Mouse (Mus musculus) limb, embryonic 14.5 days (tissue): ENCODE measurements around the gene Bmp4. TPM values are rescaled to one million over a fixed set of nuclear protein-coding genes. Genes with fewer than 3 reads are reported as not detected.

Experiments used
- ATAC-seq: fragments of 200-750 bp; cut with Nextera tagmentation; 2 replicates; pipeline ENCODE4 v1.8.0; 2017; ENCODE audit warnings: low read depth, moderate number of reproducible peaks, moderate TSS enrichment; ENCODE audit not compliant: low FRiP score
- DNase-seq: peaks from one replicate; pipeline ENCODE4 v3.0.0-alpha.2; 2015; ENCODE audit warnings: low spot score
- H3K27ac ChIP-seq: fragments of 300-500 bp; sonication (generic); replicated peaks from 2 replicates; pipeline ENCODE4 v1.5.1; 2014; ENCODE audit warnings: low read depth, mild to moderate bottlenecking, low read length, moderate library complexity, mixed read lengths
- H3K27me3 ChIP-seq: fragments of 300-500 bp; sonication (generic); 2 replicates; pipeline ENCODE4 v1.6.1; 2014; ENCODE audit warnings: low read length, mixed read lengths; ENCODE audit not compliant: control insufficient read depth, insufficient read depth
- H3K36me3 ChIP-seq: fragments of 300-500 bp; sonication (generic); 2 replicates; pipeline ENCODE4 v1.6.1; 2014; ENCODE audit warnings: mild to moderate bottlenecking, low read length, moderate library complexity, mixed read lengths; ENCODE audit not compliant: control insufficient read depth, insufficient read depth
- H3K4me1 ChIP-seq: fragments of 300-500 bp; sonication (generic); 2 replicates; pipeline ENCODE4 v1.6.1; 2014; ENCODE audit warnings: antibody characterized with exemption, low read length, mixed read lengths; ENCODE audit not compliant: control insufficient read depth, insufficient read depth
- H3K4me2 ChIP-seq: fragments of 300-500 bp; sonication (generic); replicated peaks from 2 replicates; pipeline ENCODE4 v1.6.1; 2014; ENCODE audit warnings: low read depth, mild to moderate bottlenecking, low read length, moderate library complexity; ENCODE audit not compliant: severe bottlenecking
- H3K4me3 ChIP-seq: fragments of 300-500 bp; sonication (generic); replicated peaks from 2 replicates; pipeline ENCODE4 v1.5.1; 2014; ENCODE audit warnings: low read length
- H3K9ac ChIP-seq: fragments of 300-500 bp; sonication (generic); 2 replicates; pipeline ENCODE4 v1.6.1; 2014; ENCODE audit warnings: mild to moderate bottlenecking, low read depth, low read length, moderate library complexity; ENCODE audit not compliant: severe bottlenecking
- H3K9me3 ChIP-seq: fragments of 300-500 bp; sonication (generic); 2 replicates; pipeline ENCODE4 v1.6.1; 2016; ENCODE audit warnings: low read length; ENCODE audit not compliant: control insufficient read depth
- POLR2A ChIP-seq: fragments of 200-500 bp; IDR thresholded peaks from 2 replicates; pipeline ENCODE4 v1.8.0; 2012; ENCODE audit warnings: inconsistent platforms, mild to moderate bottlenecking, moderate library complexity, borderline replicate concordance; ENCODE audit not compliant: insufficient read depth, insufficient read length; ENCODE audit errors: extremely low read depth
- WGBS: fragments of 180-500 bp; shearing (Covaris S2); extraction: QIAGEN DNeasy Blood & Tissue Kit; methylation state at CpG from one replicate; pipeline ENCODE4 v1.1.7; 2014; 5-methylcytosine and 5-hydroxymethylcytosine counted together
- polyA plus RNA-seq, 2 experiments: library from polyadenylated mRNA; depleted of rRNA in 1 of 2; stranded (reverse) in 1 of 2; unstranded in 1 of 2; fragments of >200 nt; fragmentation: Nextera tagmentation in 1 of 2; extraction: Ambion mirVana in 1 of 2; gene quantifications; 2 replicates each; pipeline versions ENCODE4 v1.2.1 to v1.2.3; 2012 to 2014

Bmp4 gene
- polyA plus RNA-seq, 2 experiments, result 23.3 to 70.0 TPM

DNA sequence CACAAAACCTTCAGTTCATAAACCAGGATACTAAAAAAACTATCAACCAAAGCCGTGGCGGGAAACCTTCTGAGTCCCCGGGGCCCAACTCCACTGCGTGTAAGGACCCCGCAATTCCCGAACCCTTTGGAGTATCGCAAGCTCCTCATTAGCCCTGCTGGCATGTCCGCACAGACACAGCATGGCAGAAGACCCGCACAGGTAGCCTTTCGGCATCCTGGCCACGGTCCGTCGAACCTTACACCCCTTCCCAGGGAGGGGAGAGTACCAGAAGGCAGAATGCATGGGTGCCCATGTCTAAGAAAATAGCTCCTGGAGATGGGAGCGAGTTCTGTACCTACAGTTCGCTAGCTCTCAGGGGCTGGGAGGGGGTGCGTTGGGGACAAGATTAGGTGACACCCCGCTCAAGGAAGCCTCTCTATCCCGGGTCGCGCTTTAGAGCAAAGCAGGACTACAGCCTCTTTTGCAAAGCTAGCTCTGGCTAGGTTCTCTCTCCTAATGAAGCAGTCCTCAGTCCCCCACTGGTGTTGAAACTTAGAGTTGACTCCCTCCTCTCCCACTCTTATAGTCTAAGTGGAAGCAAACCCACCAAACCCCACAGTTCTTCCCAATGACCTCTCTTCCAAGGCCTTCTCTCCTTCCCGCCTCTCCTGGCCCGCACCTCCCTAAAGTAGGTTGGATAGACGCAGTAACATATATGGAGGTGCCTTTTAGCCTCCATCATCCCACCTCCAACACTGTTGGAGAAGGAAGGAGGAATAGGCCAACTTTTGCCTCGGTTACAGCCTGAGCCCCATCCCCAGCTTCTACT, 826 bp downstream of the Bmp4 start:
- ATAC-seq (no peak), DNase-seq (no peak)
- Histone ChIP-seq H3K4me2 (peak overlapping the region; percentile 75), H3K4me1 (peaks cover 13% of the 10 kb centered on the region; the same call in 1 of the 2 replicates), H3K9ac (peak overlapping the region; percentile 48), H3K4me3 (peak overlapping the region; percentile 60), H3K27me3 (peaks cover 14% of the 10 kb centered on the region; the same call in 1 of the 2 replicates), H3K36me3 (no peaks in the 10 kb centered on the region), H3K9me3 (no peaks in the 10 kb centered on the region), H3K27ac (peak overlapping the region; percentile 10; the same call in 1 of the 2 replicates)
- TF ChIP-seq POLR2A, result no peak
- WGBS, result 3% methylated on average over 23 of the region's 24 CpGs

DNA sequence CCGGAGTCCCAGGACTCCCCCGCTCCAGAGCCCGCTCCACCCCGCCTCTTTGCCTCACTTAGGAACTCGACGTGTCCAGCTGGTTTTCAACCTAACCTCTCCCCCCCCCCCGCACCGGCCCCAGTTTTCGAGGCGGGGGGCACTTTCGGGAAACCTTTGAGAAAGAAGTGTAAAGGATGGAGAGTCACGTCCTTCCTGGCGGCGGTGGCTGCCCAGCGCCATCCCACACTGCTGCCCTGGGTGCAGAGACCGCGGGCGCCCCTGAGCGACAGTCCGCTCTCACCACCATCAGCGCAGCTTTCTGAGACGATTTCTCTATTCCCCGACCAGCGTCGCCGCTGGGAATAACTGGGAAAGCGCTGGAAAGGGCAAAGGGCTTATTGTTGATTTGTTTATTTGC, 1.8 kb downstream of the Bmp4 start:
- peak overlapping the region; percentile 60 for H3K4me3 ChIP-seq
- ATAC-seq (0 out of 2 replicates have a peak, but pooled peaks have one; percentile 3), DNase-seq (no peak)
- no peak for TF ChIP-seq POLR2A
- peaks cover 13% of the 10 kb centered on the region; the same call in 1 of the 2 replicates for H3K4me1 ChIP-seq
- no peaks in the 10 kb centered on the region for H3K9me3 ChIP-seq
- H3K27ac ChIP-seq, result peak overlapping the region; percentile 81; the same call in 1 of the 2 replicates
- under 1% methylated on average over 27 of the region's 27 CpGs for WGBS
- peaks cover 14% of the 10 kb centered on the region; the same call in 1 of the 2 replicates for H3K27me3 ChIP-seq
- H3K9ac ChIP-seq, result peak overlapping the region; percentile 58
- H3K36me3 ChIP-seq, result peaks cover 5% of the 10 kb centered on the region
- peak overlapping the region; percentile 75 for H3K4me2 ChIP-seq

- peaks cover 5% of the 10 kb centered on the region for H3K36me3 ChIP-seq
- H3K27me3 ChIP-seq, result peaks cover 14% of the 10 kb centered on the region; the same call in 1 of the 2 replicates
- peak overlapping the region; percentile 81 for H3K27ac ChIP-seq
- peak overlapping the region; percentile 60 for H3K4me3 ChIP-seq
- H3K4me2 ChIP-seq, result peak overlapping the region; percentile 75
- no peak for TF ChIP-seq POLR2A
- H3K9ac ChIP-seq, result peak overlapping the region; percentile 58
- no peaks in the 10 kb centered on the region for H3K9me3 ChIP-seq
- peak; percentile 7; the same call in 1 of the 2 replicates for ATAC-seq
- no peak for DNase-seq
- WGBS, result under 1% methylated on average over 40 of the region's 41 CpGs
- H3K4me1 ChIP-seq, result peaks cover 13% of the 10 kb centered on the region; the same call in 1 of the 2 replicates
Measured at GRCm38 (mm10) chr14:46387821-46388481, 2.5 kb downstream of the Bmp4 start.

DNA sequence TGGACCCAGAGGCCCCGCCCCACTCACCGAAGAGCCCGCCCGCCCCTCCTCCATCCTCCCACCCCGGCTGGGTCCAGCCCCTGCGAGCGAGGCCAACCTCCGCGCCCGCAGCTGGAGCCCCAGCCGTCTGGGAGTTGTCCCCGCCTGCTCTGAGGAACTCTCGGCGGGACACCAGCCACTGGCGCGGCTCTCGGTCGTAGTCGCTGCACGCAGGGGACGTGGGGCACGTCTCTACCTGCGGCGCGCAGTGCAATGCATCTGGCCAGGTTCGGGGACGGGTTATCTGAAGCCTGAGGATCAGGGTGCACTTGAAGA, 3.2 kb downstream of the Bmp4 start:
- Histone ChIP-seq H3K9ac (peak overlapping the region; percentile 58), H3K4me2 (peak overlapping the region; percentile 75), H3K9me3 (no peaks in the 10 kb centered on the region), H3K4me3 (peak overlapping the region; percentile 60), H3K4me1 (peaks cover 14% of the 10 kb centered on the region), H3K27me3 (peaks cover 14% of the 10 kb centered on the region; the same call in 1 of the 2 replicates), H3K36me3 (peaks cover 6% of the 10 kb centered on the region), H3K27ac (peak overlapping the region; percentile 81)
- ATAC-seq, result peak; percentile 84
- WGBS, result 1% methylated on average over 27 of the region's 27 CpGs
- TF ChIP-seq POLR2A, result no peak
- peak; percentile 89 for DNase-seq
